Mouse (Mus musculus) liver, adult 2 months (tissue): ENCODE measurements around the gene Irak2.

Experiments used
- CTCF ChIP-seq: fragments of 200-500 bp; IDR thresholded peaks from 2 replicates; pipeline ENCODE4 v1.5.1; 2011; ENCODE audit warnings: low read depth, low read length, control low read depth
- POLR2A ChIP-seq: fragments of 200-500 bp; IDR thresholded peaks from 2 replicates; pipeline ENCODE4 v1.6.1; 2011; ENCODE audit warnings: low read length, control low read depth; ENCODE audit not compliant: insufficient read depth; ENCODE audit errors: extremely low read depth

DNA sequence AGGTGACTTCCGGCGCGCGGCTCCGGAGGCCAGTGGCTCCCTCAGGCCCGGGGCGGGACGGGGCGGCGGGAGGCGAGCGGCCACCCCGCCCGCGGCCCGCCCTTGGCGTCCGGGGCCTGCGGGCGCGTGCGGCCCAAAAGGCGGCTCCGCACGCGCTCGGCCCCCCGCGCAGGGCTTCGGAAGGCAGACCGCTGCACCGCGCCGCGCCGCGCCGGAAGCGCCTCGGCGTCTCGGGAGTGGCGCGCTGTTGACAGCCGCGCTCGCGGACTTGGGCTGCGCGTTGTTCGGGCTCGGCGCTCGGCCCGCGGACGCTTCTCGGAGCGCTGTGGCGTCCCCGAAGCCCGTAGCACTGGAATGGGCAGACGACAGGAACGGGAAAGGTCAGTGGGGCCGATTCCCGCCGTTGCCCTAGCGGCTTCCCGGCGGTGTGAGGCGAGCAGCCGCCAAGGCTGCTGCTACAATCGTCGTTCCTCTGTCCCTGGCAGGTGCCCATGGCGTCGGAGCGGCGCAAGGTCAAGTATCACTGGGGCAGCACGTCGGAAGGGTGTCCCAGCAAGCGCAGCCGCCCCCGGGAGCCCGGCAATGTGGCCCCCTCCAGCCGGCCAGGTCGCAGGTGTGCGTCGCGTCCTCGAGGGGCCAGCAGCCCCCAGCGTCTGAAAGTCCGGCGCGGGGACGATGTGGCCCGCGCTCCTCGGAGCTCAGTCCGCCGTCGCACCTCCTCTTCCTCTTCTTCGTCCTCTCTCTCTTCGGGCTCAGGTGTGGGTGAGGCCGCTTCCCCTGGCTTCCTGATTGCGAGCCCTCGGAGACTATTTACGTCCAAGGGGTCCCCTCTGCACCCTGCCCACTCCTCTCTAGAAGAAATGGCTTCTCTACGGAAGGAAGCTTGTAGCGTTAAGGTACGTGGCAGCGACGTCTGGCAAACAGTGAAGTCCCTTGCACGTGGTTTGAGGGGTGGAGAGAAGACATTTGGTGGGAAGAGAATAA is 59.2 kb downstream of the Irak2 start:
- TF ChIP-seq CTCF (no peak), POLR2A (no peak)
